Mouse (Mus musculus) urinary bladder, adult 18-20 months (tissue): ENCODE results near the gene Cry2.

Source experiments
- DNase-seq, 2 experiments: peaks; one replicate each; pipeline ENCODE4 v3.0.0; 2022; ENCODE audit warnings: low spot score in 2 of 2, mixed read lengths in 2 of 2

The Cry2 gene

DNA sequence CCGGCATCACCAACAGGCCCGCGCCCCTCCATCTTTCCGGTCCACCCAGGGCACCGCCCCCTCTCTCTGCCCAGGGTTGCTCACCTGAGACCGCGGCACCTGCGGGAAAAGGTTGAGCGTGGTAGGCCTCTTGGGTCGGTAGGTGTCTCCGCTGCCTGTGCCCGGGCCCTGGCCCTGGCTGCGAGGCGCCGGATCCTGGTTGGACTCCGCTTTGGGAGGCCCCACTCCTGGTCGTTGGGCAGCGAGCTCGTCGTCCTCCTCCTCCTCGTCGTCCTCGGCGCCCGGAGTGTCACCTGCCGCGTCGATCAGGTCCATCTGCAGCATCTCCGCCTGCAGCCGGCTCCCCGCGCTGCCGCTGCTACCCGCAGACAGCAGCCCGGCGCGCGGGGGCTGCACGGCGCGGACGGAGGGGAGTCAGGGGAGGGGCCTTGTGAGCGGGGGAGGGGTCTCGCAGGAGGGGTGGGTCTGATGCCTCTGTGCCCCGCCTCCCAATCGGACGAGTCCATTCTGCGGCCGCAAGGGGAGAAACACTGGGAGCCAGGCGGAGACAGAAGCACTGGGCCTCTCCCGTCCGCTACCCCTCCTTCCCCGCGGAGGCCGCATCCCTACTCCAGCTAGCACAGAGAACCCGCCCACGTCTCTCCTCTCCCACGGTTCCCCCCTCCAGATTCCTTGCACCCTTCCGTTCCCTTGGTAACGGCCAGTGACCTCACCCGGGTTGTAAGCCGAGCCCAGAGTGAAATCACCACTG, 44.8 kb downstream of the Cry2 start:
- DNase-seq: peak; percentile 60 to 79

DNA sequence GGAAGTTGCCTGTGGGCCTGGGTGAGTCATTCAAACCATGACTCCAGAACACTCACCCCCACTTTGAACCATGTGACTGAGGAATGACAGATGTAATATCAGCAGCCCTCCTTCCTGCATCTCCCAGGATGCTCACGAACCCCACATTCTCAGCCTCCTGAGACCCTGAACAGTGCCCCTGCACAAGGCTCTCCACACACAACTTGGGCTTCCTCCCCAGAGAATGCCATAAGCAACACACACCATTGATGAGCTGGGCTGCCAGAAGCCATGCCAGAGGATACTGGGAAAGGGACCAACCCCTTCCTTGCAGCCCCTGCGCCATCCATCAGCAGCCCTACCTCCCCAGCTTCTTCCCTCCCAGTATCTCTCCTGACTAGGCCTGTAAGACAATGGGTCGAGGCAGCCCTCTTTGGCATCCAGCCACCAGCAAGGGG, 45.7 kb downstream of the Cry2 start:
- no peak for DNase-seq

DNA sequence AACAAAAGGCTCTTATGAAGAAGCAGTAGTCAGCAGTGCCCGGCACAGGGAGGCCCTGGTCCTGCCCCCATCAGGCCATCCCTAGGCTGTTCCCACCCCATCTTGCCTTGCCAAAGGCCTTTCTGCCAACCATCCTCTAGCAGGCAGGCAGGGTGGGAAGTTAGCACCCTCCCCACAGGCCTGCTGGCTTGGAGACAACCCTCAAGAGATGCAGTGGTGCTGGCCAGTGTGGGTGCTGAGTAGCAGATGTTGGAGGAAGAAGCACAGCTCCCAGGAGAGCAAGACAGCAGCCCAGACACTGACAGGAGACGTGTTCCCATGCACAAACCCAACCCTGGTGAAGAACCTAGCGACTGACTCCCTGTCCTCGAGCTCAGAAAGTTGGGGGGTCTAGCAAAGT, 46.2 kb downstream of the Cry2 start:
- no peak for DNase-seq

DNA sequence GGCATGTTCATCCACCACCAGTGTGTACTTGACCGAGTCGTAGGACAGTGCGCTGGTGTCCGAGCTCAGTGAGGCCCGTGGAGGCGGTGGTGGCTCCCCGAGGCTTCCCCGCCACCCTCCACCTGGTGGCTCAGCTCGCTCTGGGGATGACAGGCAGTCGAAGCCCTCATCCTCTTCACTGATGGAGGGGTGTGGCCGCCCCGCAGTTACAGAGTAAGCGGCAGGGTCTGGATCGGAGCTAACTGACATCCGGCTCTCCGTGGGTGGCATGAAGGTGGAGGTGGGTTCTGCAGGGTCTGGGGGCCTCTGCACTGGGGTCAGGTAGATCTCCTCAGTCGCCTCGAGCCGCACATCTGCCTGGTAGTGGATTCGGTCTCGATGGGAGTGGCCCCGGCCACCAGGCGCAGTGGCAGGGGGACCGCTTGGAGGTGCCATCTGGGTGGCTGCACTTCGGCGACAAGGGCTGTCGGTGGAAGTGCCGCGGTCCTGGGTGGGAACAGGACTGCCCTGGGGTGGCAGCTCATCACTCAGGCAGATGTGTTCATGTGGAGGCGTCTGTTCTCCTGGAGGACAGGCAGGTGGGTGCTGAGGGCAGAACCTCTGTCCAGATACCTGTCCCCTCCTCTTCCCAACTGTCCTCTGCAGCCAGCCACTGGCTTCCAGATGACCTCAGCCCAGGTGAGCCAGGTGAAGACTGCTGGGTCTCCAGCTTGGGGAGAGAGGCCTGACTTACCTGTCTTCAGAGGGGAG, 46.8 kb downstream of the Cry2 start:
- no peak for DNase-seq

DNA sequence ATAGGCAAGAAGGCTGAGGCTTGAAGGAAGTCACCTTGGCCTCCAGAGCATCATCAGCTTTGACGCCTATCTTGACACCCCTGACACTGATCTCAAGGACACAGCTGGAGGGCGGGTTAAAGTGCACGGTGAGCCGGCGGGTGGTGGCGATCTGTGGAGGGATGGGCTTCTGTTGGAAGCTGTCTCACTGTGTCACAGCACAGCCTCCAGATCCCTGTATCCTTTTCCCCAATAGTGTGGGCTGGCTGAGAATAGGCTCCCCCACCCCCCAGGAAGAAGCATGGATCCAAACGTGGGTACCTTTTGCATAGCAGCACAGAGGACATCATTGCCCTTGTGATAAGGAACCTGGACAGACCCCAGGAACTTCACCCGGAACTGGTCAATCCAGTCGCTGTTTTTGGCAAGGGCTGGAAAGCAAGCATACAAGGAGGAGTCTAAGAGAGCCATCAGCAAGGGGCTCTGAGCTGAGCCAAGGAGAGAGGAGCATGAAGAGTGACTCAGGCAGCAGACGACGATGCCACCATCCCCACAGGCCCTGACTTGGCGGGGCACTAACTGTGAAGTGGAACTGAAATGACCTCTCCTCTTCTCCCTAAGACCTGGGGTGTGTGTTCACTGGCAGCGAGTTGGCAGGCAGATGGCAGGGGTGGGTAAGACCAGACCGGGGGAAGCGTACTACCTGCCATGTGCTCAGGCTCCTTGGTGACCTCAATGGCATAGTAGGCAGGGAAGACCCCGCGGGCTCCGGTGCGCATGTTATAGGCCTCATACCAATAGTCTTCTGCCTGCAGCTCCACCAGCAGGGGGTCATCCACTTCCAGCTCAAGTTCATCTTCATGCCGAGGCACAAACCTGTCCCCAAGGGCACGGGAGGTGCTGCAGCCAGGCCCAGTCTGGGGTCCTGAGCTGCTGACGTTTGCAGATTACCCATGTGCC, 48.5 kb downstream of the Cry2 start:
- DNase-seq: no peak

DNA sequence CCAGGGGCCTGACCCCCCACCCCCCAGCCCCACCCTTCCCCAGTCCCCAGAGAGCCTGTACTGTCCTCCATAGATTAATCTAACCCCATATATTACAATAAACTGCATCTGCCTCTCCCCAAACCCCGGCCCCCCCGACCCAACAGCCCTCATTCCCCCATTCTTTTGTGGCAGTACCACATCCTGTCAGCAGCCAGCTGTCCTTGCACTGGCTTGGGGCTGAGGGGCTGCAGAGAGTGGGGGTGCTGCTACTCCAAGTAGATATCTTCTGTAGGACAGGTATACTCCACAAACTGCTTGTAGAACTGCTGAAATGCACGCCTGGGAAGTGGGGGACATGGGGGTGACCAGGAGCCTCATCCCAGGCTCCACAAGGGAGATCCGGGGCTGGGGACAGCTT, 49.7 kb downstream of the Cry2 start:
- DNase-seq: no peak

DNA sequence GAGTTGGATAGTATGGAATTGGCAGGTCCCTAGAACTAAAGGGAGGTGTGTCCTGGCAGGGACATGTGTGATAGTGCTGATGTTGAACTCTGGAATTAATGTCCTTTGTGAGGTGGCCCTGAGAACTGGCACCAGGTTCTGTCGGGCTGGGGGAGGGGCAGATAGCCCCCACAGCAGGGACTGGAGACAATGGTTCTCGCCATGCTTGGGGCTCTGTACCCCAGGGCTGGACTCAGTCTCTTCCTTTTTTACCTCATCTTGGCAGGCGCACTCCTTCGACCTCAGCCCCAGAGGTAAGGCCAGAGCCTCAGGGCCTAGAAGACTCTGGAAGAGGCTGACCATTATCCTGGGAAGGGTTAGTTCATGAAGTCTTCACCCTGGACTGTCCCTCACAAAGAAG, 51.1 kb downstream of the Cry2 start:
- DNase-seq: no peak

DNA sequence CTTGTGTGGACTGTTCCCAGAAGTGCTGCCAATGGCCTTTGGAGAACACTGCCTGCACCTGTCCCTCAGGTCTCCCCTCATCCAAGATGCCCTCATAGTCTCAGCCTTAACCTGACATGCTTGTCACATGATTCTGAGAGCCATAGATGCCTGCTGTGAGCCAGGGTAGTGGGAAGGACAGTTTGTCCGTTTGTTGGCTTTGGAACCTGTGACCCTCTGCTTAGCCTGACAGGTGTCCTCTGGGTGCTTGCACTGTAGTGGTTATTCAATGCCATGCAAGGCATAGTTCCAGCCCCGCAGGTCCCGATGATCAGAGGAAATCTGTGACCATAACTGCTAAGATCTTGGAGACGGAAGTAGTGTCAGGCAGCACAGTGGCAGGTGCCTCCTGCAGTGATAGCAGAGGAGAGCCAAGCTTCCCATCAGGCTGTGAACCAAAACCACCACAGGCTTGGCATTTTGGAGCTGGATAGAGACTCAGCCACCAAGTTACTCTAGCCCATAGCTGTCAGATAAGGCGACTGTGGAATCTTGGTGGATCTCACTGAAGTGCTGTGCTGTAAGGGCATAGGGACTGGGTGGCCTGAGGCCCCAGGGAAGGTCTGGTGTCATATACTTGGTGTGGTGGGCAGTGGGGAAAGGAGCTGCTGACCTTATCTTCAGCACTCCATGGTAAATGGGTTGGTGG, 51.8 kb downstream of the Cry2 start, which contains the start of gene 1700029I15Rik:
Gene 1700029I15Rik, plus strand, starts transcription at position 638 of the 688 bp plus-strand sequence.
- DNase-seq: no peak

DNA sequence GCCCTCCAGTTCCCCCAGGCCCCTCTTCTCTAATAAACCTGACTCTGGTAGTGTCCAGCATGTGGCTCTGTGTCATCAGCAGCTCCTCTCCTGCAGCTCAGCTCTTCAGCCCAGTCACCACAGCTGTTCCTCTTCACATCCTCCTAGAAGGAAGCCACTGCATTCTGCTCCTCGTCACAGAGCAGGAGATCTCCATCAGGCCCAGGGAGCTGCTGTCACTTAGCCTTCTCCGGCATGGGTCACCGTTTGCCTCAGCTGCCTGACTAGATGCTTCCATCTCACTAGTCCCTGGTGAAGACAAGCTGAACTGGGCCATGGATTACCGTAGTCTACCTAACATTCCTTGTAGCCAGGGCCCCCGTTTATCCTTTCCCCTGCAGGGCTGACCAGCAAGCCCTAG, 52.7 kb downstream of the Cry2 start:
- no peak for DNase-seq

DNA sequence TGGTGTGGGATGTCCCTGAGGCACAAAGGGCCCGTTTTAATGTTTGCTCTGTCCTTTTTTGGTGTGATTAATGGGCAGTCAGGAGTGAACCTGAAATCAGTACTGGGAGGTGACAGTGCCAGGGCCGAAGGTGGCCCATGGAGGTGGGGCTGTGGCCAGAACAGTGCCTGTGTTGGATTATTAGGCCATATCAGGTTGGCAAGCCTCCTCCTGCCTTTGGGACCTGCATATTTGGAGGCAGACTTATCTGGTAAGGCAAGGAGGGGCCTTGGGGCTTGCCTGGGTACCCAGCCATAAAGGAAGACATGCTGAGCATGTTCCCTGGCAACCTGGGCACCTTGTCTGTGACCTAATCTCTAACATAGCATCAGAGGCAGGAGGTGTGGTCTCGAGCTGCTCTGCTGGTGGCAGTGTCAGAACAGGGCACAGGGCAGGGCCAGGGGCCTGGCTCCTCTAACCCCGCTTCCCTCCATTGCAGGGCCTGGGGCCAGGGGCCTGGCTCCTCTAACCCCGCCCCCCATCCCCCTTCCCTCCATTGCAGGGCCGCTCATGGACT, 53.3 kb downstream of the Cry2 start:
- no peak for DNase-seq

DNA sequence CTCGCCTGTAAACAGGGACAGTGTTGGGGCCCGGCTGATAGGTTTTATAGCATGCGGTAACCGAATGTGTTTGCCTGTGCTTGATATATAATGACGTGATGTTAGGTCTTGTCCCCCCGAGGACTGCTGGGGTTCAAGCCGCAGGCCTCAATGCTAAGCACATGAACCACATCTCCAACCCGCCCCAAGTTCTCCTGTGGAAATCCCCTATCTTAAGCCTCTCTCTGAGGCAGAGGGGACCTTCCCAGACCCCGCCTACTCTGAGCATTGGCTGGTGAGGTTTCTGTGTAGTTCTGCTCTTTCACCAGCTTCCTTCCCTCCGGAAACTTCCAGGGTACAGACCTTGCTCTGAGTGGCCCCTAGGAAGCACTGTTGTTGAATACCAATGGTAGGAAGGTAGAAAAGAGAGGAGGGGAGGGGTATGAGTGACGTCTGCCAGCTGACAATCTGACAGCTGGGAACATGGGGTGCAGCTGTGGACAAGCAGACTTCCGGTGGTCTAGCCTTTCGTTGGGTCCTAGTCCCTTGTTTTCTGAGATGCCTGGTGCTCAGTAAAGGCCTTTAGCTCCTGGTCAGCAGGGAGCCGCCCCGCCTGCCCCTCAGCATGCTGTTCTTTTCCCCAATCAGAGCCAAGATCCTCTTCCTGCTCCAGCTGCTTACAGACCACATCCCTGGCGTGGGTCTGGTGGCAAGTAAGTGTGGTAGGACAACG, 53.9 kb downstream of the Cry2 start:
- DNase-seq: no peak

DNA sequence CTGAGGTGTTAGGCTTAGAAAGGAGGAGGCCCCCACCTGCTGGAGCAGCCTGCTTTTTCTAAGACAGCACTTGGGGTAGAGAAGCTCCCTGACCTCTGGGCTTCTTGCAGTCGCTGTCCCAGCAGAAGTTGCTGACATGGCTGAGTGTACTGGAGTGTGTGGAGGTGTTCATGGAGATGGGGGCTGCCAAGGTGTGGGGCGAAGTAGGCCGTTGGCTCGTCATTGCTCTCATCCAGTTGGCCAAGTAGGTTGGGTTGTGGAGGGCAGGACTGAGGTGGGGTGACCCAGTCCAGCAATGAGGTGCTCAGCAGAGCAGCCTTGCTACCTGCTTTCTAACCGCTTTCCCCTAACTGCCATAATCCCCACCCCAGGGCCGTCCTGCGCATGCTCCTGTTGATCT, 56.5 kb downstream of the Cry2 start:
- no peak for DNase-seq

DNA sequence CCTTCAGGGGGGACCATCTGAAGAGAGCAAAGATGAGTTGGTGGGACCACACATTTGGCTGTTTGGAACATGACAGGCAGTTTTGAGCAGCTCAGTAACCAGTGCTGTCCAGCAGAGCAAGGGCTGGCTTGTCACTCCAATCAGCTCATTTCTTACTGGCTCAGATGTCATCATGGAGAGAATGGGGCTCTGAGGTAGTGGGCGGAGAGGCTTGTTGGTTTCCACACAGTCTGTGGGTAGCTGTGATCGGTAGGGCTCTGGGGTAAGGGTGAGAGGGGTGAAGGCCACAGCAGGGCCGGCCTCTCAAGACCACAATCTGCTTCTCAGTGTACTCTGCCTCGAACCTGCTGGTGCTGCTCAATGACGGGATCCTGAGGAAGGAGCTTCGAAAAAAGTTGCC, 57.5 kb downstream of the Cry2 start:
- no peak for DNase-seq

DNA sequence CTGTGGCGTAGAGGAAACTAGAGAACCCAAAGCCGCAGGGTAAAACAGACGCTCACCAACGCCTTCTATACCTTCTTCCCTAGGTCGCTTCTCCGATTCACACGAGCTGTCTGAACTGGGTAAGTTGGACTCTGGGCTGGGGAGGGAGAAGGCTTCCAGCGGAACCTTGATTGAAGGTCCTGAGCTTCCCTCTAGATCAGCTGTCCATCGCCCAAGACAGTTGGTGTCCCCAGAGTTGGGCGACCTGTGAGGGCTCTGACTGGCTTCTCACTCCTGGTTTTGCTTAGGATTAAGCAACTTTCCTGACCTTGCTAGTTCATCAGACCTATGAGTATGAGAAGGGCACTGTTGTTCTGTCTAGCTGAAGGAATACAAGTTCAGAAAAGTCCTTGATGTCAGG, 58.1 kb downstream of the Cry2 start:
- DNase-seq: no peak

DNA sequence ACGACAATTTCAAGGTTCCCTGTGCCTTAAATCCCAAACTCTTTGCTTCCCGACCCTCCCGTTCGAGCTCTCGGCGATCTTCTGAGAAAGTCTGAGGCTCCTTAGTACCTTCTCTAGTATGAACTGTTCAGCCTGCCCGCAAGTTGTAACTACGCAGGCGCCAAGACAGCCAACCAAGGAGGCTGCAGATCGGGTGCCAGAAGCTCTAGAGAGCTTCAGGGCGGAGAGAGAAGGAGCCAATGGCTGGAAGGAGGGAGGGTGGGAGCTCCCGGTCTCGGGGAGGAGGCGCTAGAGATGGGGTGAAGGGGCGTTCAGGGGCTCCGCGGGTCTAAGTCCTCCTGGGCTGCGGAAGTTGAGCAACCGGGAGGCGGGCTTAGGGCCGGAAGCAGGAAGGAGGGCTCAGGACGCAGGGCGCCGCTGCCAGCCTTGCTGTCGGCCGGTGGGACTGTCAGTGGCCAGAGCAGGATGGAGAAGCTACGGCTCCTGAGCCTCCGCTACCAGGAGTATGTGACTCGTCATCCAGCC, 58.7 kb downstream of the Cry2 start:
- peak; percentile 85 to 98 for DNase-seq

DNA sequence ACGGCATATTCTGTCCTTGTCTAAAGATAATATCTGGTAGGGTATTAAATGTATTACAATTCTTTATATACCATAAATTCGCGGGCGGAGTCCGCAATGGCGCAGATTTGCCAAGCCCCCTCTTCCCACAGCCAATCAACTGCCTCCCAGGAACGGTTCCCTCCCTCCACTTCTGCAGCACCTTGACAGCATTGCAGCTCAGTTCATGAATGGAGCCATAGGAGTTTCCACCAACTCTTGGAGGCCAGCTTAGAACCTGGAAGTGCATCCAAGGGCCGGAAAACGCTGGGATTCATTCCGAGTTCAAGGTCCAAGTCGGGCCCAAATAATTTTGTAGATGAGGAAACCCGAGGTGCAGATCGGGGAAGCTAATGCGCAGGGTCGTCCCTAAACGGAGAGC, 59.3 kb downstream of the Cry2 start, which contains the start of the genes Pex16 and Large2:
Gene Pex16, plus strand, starts transcription at position 163 of the 400 bp plus-strand sequence.
Gene Large2, minus strand, starts transcription at position 356 of the 400 bp plus-strand sequence.
- DNase-seq: no peak

DNA sequence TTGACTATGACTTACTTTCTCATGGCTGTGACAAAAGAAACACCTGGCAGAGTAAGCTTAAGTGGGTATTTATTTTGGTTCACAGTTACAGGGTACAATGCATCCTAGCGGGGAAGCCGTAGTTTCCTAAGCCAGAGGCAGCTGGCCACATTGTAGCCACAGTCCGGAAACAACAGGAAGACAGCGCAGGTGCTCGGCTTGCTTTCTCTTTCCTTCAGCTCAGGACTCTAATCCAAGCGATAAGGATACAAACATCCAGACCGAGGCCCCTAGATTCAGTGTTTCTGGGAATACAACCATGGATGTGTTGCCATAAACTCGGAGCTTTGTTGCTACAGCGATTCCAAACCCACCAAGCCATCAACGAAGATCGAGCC, 60.4 kb downstream of the Cry2 start:
- no peak for DNase-seq

DNA sequence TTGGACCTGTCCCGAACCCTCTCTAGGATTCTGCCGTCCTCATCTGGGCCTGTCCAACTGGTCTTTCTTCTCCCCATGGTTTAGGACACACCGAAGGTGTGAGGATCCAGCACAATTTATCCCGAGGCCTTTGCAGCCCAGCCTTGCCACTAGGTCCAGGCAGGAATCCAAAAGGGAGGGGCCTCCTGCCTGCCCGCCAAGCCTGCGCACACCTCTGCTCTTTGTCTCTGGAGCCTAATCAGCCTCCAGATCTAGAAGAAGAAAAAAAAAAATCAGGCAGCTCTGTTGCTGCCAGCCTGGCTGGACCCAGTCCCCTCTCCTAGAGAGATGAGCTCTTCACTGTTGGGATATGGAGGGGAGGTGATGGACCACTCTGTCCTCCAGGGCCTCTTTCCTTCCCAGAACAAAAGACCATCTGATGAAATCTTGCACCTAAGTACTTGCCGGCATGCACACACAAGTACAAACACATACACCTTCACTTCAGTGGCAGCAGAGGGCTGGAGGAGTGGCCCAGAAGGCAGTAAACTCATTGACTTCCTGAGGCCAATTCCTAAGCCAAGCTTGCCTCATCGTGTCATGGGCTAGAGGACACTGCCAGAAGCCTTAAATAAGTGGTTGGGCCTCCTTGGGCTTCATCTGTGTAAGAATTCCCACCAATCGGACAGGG, 60.9 kb downstream of the Cry2 start:
- peak; percentile 55 to 58 for DNase-seq

DNA sequence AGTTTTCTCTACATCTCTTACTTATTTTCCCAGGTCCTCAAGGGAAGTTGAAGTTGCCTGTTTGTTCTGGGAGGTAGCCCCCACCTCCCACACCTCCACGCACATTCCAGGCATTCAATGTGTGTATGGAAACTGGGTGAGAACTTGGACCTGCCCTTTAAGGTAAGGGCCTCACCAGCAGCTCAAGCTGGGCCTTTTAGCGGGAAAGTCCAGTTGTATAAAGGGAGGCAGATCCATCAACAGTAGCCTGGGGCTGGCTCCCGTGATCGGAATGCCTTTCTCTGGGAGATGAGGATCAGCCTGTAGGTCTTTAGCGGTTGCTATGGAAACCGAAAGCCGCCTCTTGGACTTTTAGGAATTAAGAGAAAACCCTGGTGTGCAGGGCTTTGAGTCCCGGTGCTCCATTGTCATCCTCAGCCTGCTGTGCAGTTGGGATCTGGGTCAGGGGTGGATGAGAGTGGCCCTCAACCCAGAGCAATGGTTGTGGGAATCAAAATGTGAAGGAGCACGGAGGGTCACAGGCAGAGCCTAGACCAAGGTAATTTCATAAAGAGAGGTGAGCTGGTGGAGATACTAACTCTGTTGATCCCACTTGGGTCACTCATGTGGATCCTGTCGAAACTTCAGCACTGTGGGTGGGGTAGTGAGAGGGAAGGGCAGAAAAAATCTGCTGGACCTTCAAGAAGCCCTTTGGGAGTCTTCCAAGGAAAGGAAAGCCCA, 61.7 kb downstream of the Cry2 start:
- no peak for DNase-seq
